Mouse (Mus musculus) embryonic facial prominence, embryonic 12.5 days (tissue): ENCODE measurements around the gene Rin3. TPM values are rescaled to one million over a fixed set of nuclear protein-coding genes. Genes with fewer than 3 reads are reported as not detected.

Experiments used
- ATAC-seq: fragments of 200-750 bp; cut with Nextera tagmentation; 2 replicates; pipeline ENCODE4 v1.8.0; 2017; ENCODE audit not compliant: insufficient number of reproducible peaks, insufficient read depth, low FRiP score, low TSS enrichment
- H3K27ac ChIP-seq: fragments of 300-500 bp; sonication (generic); 2 replicates; pipeline ENCODE4 v1.5.1; 2016; ENCODE audit warnings: mild to moderate bottlenecking
- H3K27me3 ChIP-seq: fragments of 300-500 bp; sonication (generic); 2 replicates; pipeline ENCODE4 v1.6.1; 2016; ENCODE audit warnings: mild to moderate bottlenecking, moderate library complexity
- H3K36me3 ChIP-seq: fragments of 300-500 bp; sonication (generic); 2 replicates; pipeline ENCODE4 v1.6.1; 2016; ENCODE audit warnings: mild to moderate bottlenecking
- H3K4me1 ChIP-seq: fragments of 300-500 bp; sonication (generic); 2 replicates; pipeline ENCODE4 v1.6.1; 2016
- H3K4me2 ChIP-seq: fragments of 300-500 bp; sonication (generic); replicated peaks from 2 replicates; pipeline ENCODE4 v1.6.1; 2016; ENCODE audit warnings: mild to moderate bottlenecking, moderate library complexity
- H3K4me3 ChIP-seq: fragments of 300-500 bp; sonication (generic); 2 replicates; pipeline ENCODE4 v1.5.1; 2016; ENCODE audit warnings: mild to moderate bottlenecking
- H3K9ac ChIP-seq: fragments of 300-500 bp; sonication (generic); 2 replicates; pipeline ENCODE4 v1.6.1; 2016; ENCODE audit warnings: mild to moderate bottlenecking, moderate library complexity
- H3K9me3 ChIP-seq: fragments of 300-500 bp; sonication (generic); 2 replicates; pipeline ENCODE4 v1.6.1; 2016; ENCODE audit warnings: mild to moderate bottlenecking, moderate library complexity
- WGBS: fragments of 180-500 bp; shearing (Covaris S2); methylation state at CpG from one replicate; pipeline ENCODE4 v1.1.7; 2016; 5-methylcytosine and 5-hydroxymethylcytosine counted together
- polyA plus RNA-seq: library from polyadenylated mRNA; unstranded; fragments of >200 nt; fragmentation: Nextera tagmentation; extraction: Ambion mirVana; gene quantifications from 2 replicates; pipeline ENCODE4 v1.2.1, GENCODE M21; 2016

Gene Rin3
- polyA plus RNA-seq, 1 experiment from 2014 or later, result 5.5 TPM

GRCm38 (mm10) chr12:102417701-102418100 lies 134.9 kb downstream of the Rin3 start:
- 87% methylated on average over 6 of the region's 6 CpGs for WGBS
- no peak overlapping the region for H3K27ac ChIP-seq
- no peak overlapping the region for H3K4me3 ChIP-seq
- 0 out of 2 replicates have a peak, but pooled peaks cover 4% of the 10 kb centered on the region for H3K4me1 ChIP-seq
- H3K4me2 ChIP-seq, result no peak overlapping the region
- H3K9ac ChIP-seq, result no peak overlapping the region
- H3K9me3 ChIP-seq, result no peaks in the 10 kb centered on the region
- peaks cover 7% of the 10 kb centered on the region for H3K36me3 ChIP-seq
- no peaks in the 10 kb centered on the region for H3K27me3 ChIP-seq
- no peak for ATAC-seq

DNA sequence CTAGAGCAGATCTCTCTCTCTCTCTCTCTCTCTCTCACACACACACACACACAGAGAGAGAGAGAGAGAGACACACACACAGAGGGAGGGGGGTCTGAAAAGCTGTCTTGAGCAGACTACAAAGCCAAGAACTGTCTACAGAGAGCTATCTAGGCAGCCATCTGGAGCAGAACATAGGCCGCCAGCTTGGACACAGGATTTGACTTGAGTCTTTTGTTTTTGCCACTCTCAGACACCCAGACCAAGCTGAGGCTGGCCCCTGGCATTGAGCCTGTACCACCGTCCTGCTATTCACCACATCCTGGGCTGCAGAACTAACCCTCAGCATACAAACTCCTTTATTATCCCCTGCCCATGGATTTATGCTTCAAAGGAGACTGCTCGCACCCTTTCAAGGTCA lies 136.7 kb downstream of the Rin3 start:
- Histone ChIP-seq H3K4me2 (no peak overlapping the region), H3K27ac (no peak overlapping the region), H3K27me3 (no peaks in the 10 kb centered on the region), H3K9ac (no peak overlapping the region), H3K4me3 (no peak overlapping the region), H3K9me3 (no peaks in the 10 kb centered on the region), H3K4me1 (peaks cover 5% of the 10 kb centered on the region; the same call in 1 of the 2 replicates), H3K36me3 (peaks cover 13% of the 10 kb centered on the region)
- ATAC-seq, result no peak
- WGBS, result 71% methylated on average over 3 of the region's 3 CpGs

DNA sequence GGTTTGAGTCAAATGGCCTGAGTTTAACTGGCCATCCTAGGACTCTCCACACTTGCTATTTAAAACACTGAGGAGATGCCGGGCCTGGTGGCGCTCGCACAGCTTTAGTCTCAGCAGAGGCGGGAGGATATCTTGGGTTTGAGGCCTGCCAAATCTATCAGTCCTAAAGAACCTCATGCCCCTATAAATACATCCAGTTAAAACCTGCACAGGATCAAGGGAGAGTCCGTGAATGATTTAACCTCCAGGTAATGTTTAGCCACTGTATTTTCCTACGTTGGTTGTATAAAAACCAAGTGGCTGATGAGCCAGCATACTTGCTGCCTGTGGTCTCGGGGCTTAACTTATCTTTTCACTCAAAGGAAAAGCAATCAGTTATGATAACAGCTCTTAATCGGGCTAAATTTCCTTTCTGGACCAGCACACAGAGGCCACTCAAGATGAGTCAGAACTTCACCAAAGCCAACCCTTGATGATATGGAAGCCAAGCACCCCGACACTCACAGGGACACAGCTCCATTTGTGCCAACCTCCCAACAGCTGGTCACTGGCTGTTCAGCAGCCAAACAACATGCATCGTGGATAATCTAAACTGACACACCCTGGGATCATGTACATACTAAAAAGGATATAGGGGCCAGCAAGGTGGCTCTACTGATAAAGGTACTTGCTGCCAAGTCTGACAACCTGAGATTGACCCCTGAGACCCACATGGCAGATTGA lies 137.5 kb downstream of the Rin3 start:
- Histone ChIP-seq H3K27me3 (no peaks in the 10 kb centered on the region), H3K9ac (no peak overlapping the region), H3K4me3 (no peak overlapping the region), H3K36me3 (peaks cover 13% of the 10 kb centered on the region), H3K9me3 (no peaks in the 10 kb centered on the region), H3K4me1 (peaks cover 7% of the 10 kb centered on the region; the same call in 1 of the 2 replicates), H3K27ac (no peak overlapping the region), H3K4me2 (no peak overlapping the region)
- no peak for ATAC-seq
- 91% methylated on average over 10 of the region's 10 CpGs for WGBS

DNA sequence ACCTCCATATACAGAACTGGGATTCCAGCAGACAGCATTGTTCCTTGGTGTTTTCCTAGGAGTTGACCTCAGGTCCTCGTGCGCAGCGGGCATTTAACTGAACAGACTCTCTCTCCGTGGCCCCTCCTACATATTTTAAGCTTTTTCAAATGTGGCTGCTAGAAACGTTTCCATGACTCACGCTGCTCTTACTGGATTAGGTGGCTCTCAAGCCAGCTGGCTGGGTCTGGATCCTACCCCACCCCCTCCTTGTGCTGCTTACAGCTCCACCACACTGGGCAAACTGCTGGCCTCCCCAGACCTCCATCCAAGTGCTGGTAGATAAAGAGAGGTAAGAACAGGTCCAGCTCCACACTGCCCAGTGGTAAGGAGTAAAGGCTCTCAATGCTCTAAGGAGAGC lies 139.2 kb downstream of the Rin3 start:
- peaks cover 3% of the 10 kb centered on the region; the same call in 1 of the 2 replicates for H3K4me1 ChIP-seq
- peaks cover 4% of the 10 kb centered on the region; the same call in 1 of the 2 replicates for H3K9me3 ChIP-seq
- H3K27ac ChIP-seq, result no peak overlapping the region
- peaks cover 16% of the 10 kb centered on the region for H3K36me3 ChIP-seq
- no peak overlapping the region for H3K4me3 ChIP-seq
- H3K9ac ChIP-seq, result no peak overlapping the region
- WGBS, result 84% methylated on average over 6 of the region's 6 CpGs
- no peaks in the 10 kb centered on the region for H3K27me3 ChIP-seq
- ATAC-seq, result no peak
- no peak overlapping the region for H3K4me2 ChIP-seq

- peaks cover 16% of the 10 kb centered on the region for H3K36me3 ChIP-seq
- H3K4me3 ChIP-seq, result no peak overlapping the region
- WGBS, result 89% methylated on average over 11 of the region's 11 CpGs
- H3K27me3 ChIP-seq, result no peaks in the 10 kb centered on the region
- ATAC-seq, result no peak
- peaks cover 3% of the 10 kb centered on the region; the same call in 1 of the 2 replicates for H3K4me1 ChIP-seq
- no peak overlapping the region for H3K9ac ChIP-seq
- H3K27ac ChIP-seq, result no peak overlapping the region
- peaks cover 4% of the 10 kb centered on the region; the same call in 1 of the 2 replicates for H3K9me3 ChIP-seq
- H3K4me2 ChIP-seq, result no peak overlapping the region
These were observed 139.9 kb downstream of the Rin3 start for GRCm38 (mm10) chr12:102422623-102423320.

- H3K4me3 ChIP-seq, result no peak overlapping the region
- H3K27ac ChIP-seq, result no peak overlapping the region
- no peak overlapping the region for H3K9ac ChIP-seq
- H3K4me2 ChIP-seq, result no peak overlapping the region
- no peaks in the 10 kb centered on the region for H3K27me3 ChIP-seq
- H3K36me3 ChIP-seq, result peaks cover 16% of the 10 kb centered on the region
- peaks cover 4% of the 10 kb centered on the region; the same call in 1 of the 2 replicates for H3K9me3 ChIP-seq
- WGBS, result 89% methylated on average over 8 of the region's 8 CpGs
- peaks cover 3% of the 10 kb centered on the region; the same call in 1 of the 2 replicates for H3K4me1 ChIP-seq
- ATAC-seq, result no peak
These were observed 140.8 kb downstream of the Rin3 start for GRCm38 (mm10) chr12:102423625-102424024.

- no peak overlapping the region for H3K9ac ChIP-seq
- peaks cover 16% of the 10 kb centered on the region for H3K36me3 ChIP-seq
- no peak overlapping the region for H3K4me3 ChIP-seq
- ATAC-seq, result no peak
- peaks cover 3% of the 10 kb centered on the region; the same call in 1 of the 2 replicates for H3K4me1 ChIP-seq
- peaks cover 4% of the 10 kb centered on the region; the same call in 1 of the 2 replicates for H3K9me3 ChIP-seq
- H3K4me2 ChIP-seq, result no peak overlapping the region
- H3K27ac ChIP-seq, result no peak overlapping the region
- H3K27me3 ChIP-seq, result no peaks in the 10 kb centered on the region
- 73% methylated on average over 2 of the region's 2 CpGs for WGBS
These were observed 141.6 kb downstream of the Rin3 start for GRCm38 (mm10) chr12:102424456-102424855.

GRCm38 (mm10) chr12:102425048-102425578 lies 142.3 kb downstream of the Rin3 start:
- Histone ChIP-seq H3K27me3 (no peaks in the 10 kb centered on the region), H3K36me3 (peaks cover 16% of the 10 kb centered on the region), H3K4me2 (no peak overlapping the region), H3K4me3 (no peak overlapping the region), H3K9me3 (peaks cover 4% of the 10 kb centered on the region; the same call in 1 of the 2 replicates), H3K9ac (no peak overlapping the region), H3K27ac (no peak overlapping the region), H3K4me1 (peaks cover 3% of the 10 kb centered on the region; the same call in 1 of the 2 replicates)
- no peak for ATAC-seq
- WGBS, result 54% methylated on average over 4 of the region's 4 CpGs

- ATAC-seq, result no peak
- no peak overlapping the region for H3K4me2 ChIP-seq
- H3K9me3 ChIP-seq, result peaks cover 4% of the 10 kb centered on the region; the same call in 1 of the 2 replicates
- no peak overlapping the region for H3K9ac ChIP-seq
- peaks cover 3% of the 10 kb centered on the region; the same call in 1 of the 2 replicates for H3K4me1 ChIP-seq
- H3K4me3 ChIP-seq, result no peak overlapping the region
- WGBS, result 97% methylated on average over 7 of the region's 7 CpGs
- H3K27ac ChIP-seq, result no peak overlapping the region
- peaks cover 16% of the 10 kb centered on the region for H3K36me3 ChIP-seq
- no peaks in the 10 kb centered on the region for H3K27me3 ChIP-seq
These were observed 143.4 kb downstream of the Rin3 start for GRCm38 (mm10) chr12:102426285-102426684.

GRCm38 (mm10) chr12:102429656-102430055 lies 146.8 kb downstream of the Rin3 start:
- Histone ChIP-seq H3K27me3 (no peaks in the 10 kb centered on the region), H3K36me3 (0 out of 2 replicates have a peak, but pooled peaks cover 3% of the 10 kb centered on the region), H3K9ac (no peak overlapping the region), H3K9me3 (peaks cover 4% of the 10 kb centered on the region; the same call in 1 of the 2 replicates), H3K4me1 (peaks cover 8% of the 10 kb centered on the region; the same call in 1 of the 2 replicates), H3K27ac (no peak overlapping the region), H3K4me2 (no peak overlapping the region), H3K4me3 (no peak overlapping the region)
- no peak for ATAC-seq
- over 99% methylated on average over 5 of the region's 5 CpGs for WGBS

- peaks cover 4% of the 10 kb centered on the region; the same call in 1 of the 2 replicates for H3K9me3 ChIP-seq
- no peak overlapping the region for H3K4me2 ChIP-seq
- no peak overlapping the region for H3K9ac ChIP-seq
- no peaks in the 10 kb centered on the region for H3K27me3 ChIP-seq
- no peak overlapping the region for H3K4me3 ChIP-seq
- no peak for ATAC-seq
- H3K36me3 ChIP-seq, result 0 out of 2 replicates have a peak, but pooled peaks cover 3% of the 10 kb centered on the region
- 0 out of 2 replicates have a peak, but pooled peaks cover 7% of the 10 kb centered on the region for H3K4me1 ChIP-seq
- H3K27ac ChIP-seq, result no peak overlapping the region
- 91% methylated on average over 4 of the region's 4 CpGs for WGBS
These were observed 147.4 kb downstream of the Rin3 start for GRCm38 (mm10) chr12:102430228-102430627.
